Mouse (Mus musculus): ENCODE measurements around the gene Sdhaf1.
A peak's percentile ranks its signal among the peaks of the same experiment; 100 is the strongest.

Gene Sdhaf1

GRCm38 (mm10) chr7:30296816-30297215 lies 26.9 kb downstream of the Sdhaf1 start:
- no peak for DNase-seq (ENCODE audit: extremely low read depth, insufficient read length, low spot score)

- peak; percentile 25 for DNase-seq (ENCODE audit: extremely low read depth, insufficient read length, low spot score)
Measured at GRCm38 (mm10) chr7:30295103-30295502, 28.6 kb downstream of the Sdhaf1 start.

GRCm38 (mm10) chr7:30294296-30294695 lies 29.4 kb downstream of the Sdhaf1 start:
- DNase-seq (ENCODE audit: extremely low read depth, insufficient read length, low spot score): no peak

GRCm38 (mm10) chr7:30293795-30294194 lies 29.9 kb downstream of the Sdhaf1 start:
- DNase-seq (ENCODE audit: extremely low read depth, insufficient read length, low spot score): no peak

GRCm38 (mm10) chr7:30291215-30292131 lies 32.2 kb downstream of the Sdhaf1 start, which contains the start of gene Clip3:
Clip3 (plus strand) TSS chr7:30291728.
- DNase-seq (ENCODE audit: extremely low read depth, insufficient read length, low spot score): no peak

GRCm38 (mm10) chr7:30289714-30290399 lies 33.8 kb downstream of the Sdhaf1 start:
- DNase-seq (ENCODE audit: extremely low read depth, insufficient read length, low spot score): no peak

- no peak for DNase-seq (ENCODE audit: extremely low read depth, insufficient read length, low spot score)
Measured at GRCm38 (mm10) chr7:30289071-30289713, 34.5 kb downstream of the Sdhaf1 start.

GRCm38 (mm10) chr7:30288046-30288445 lies 35.6 kb downstream of the Sdhaf1 start:
- no peak for DNase-seq (ENCODE audit: extremely low read depth, insufficient read length, low spot score)

- peak; percentile 46 for DNase-seq (ENCODE audit: extremely low read depth, insufficient read length, low spot score)
Measured at GRCm38 (mm10) chr7:30286701-30287410, 36.8 kb downstream of the Sdhaf1 start.

GRCm38 (mm10) chr7:30282740-30283139 lies 41.0 kb downstream of the Sdhaf1 start:
- no peak for DNase-seq (ENCODE audit: extremely low read depth, insufficient read length, low spot score)

GRCm38 (mm10) chr7:30281522-30281921 lies 42.2 kb downstream of the Sdhaf1 start:
- no peak for DNase-seq (ENCODE audit: extremely low read depth, insufficient read length, low spot score)

- peak; percentile 88 for DNase-seq (ENCODE audit: extremely low read depth, insufficient read length, low spot score)
Measured at GRCm38 (mm10) chr7:30280670-30281138, 43.0 kb downstream of the Sdhaf1 start.

GRCm38 (mm10) chr7:30279951-30280669 lies 43.6 kb downstream of the Sdhaf1 start, which contains the start of the genes Thap8 and Wdr62:
Thap8 (plus strand) TSS chr7:30280094.
Wdr62 (minus strand) TSS chr7:30280419.
- DNase-seq (ENCODE audit: extremely low read depth, insufficient read length, low spot score): peak; percentile 94

GRCm38 (mm10) chr7:30279536-30279935 lies 44.2 kb downstream of the Sdhaf1 start:
- DNase-seq (ENCODE audit: extremely low read depth, insufficient read length, low spot score): no peak

GRCm38 (mm10) chr7:30278911-30279310 lies 44.8 kb downstream of the Sdhaf1 start:
- no peak for DNase-seq (ENCODE audit: extremely low read depth, insufficient read length, low spot score)

- DNase-seq (ENCODE audit: extremely low read depth, insufficient read length, low spot score): no peak
Measured at GRCm38 (mm10) chr7:30274383-30274782, 49.3 kb downstream of the Sdhaf1 start.
